Mouse (Mus musculus): ENCODE measurements at regions not wholly inside any gene's neighbourhood (a gene's known extent, or its start where the extent isn't known, plus 50 kb on each side); places are given as distances from the start of the nearest gene placed in this dataset.
"Not testable (repeated sequence)": the region's sequence is repeated elsewhere in the genome, so short reads cannot be mapped to it uniquely, and the experiment has no call there.

DNA sequence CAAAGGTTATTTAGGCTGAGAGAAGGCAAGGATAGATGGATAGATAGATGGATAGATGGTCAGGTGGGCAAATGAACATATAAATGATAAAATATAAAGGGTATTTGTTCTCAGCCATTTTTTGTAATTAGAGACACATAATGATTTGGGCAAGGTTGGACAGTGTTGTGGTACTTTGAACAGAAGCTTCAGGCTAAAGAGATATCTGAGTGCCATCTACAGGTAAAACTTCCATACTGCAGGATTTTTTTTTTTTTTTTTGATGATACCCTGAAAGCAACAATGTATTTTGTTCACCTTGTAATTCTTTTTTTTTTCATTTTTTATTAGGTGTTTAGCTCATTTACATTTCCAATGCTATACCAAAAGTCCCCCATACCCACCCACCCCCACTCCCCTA lies 110.1 kb upstream of the Trabd2b start:
- DNase-seq (ENCODE audit: low spot score): no peak

DNA sequence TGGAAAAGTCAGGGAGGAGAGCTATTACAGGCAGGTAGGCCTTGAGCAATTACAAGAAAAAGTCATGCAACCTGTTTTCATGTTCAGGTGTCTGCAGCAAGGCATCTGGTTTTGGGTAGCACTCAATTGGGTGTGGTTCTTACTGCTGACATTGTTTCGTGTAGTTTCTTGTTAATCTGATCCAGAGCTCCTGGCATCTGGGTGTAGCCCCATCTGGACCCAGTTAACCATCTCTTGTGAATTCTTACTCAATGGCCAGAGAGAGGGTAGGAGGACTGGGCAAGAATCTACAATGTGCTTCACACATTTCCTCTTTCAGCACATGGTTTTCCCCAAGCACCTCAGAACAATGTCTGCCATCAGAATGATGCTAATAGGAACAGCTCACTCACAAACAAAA lies 108.0 kb upstream of the Trabd2b start:
- DNase-seq (ENCODE audit: low spot score): not testable (repeated sequence)

DNA sequence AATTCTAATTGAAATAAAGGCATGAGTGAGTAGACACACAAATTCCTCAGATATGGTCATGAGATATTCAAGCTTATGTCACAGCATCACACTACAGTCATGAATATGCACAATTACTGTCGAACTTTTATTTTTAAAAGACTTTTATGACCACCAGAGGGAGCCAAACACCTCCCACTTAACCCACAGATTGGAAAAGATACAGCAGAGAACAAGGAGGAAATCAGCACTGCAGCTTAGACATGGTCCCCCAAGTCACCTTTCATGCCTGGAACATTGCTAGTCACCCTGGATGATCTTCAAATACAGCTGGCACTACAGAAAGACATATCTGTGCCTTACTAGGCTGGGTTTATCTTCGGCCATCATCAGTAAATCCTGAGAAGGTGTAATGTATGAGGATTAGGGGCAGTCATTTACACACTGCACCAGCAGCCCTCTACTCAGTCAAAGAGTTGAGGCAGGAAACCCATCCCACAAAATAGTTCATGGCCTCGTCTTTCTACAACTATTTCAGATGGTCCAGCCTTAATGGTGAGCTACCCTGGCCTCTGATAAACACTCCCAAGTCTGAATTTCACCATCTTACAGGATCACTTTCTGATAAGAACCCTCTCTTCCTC lies 106.0 kb upstream of the Trabd2b start:
- DNase-seq (ENCODE audit: low spot score): no peak

DNA sequence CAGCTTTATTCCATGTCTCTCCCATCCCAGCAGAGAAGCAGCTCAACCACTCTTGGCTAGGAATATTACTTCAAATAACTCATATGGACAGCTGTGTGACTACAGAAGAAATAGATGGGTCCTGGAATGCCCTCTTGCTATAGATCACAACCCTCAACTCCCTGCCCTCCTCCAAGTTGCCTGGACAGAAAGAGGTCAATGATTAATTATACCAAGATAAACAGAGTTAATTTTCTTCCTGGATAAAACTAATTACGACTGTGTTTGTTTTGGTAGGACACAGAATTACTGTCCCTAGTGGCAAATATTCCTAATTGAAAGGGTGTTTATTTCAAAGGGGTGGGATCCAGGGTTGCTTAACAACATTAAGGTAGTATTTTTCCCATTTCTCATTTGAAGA lies 101.9 kb upstream of the Trabd2b start:
- DNase-seq (ENCODE audit: low spot score): no peak

DNA sequence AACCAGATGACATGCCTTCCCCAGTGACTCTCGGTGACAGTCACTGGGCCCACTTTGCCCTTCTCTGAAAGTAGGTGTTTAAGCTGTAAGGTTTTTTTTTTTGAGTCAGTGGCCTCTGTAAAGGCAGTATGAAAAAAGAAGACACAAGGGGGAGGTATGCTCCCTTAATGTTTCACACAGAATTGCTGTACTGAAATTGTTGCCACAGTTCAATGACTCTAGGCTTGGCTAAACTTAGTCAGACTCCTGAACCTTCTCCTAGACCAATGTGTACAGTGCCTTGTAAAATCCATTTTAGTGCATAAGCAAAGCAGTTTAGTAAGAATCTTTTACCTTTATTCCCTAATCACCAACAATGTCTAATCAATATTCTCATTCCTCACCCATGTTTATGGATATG lies 99.0 kb upstream of the Trabd2b start:
- DNase-seq (ENCODE audit: low spot score): no peak

DNA sequence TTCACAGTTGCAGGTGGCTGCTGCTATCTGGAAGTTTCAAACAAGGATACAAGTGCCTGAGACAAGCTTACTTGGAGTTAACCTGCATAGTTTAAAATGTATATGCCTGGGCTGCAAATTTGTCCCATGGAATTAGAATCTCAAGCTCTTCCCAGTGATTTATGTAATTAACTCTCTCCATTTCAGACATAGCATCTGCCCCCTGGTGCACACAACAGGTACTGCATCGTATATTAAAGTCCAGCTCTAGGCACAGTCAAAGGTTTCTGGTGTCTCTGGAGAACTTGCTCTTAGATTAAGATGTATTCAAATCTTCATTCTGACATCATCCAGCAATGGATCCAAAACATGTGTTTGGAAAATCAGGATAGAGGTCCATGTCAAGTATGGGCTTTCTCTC lies 98.0 kb upstream of the Trabd2b start:
- peak; percentile 28 for DNase-seq (ENCODE audit: low spot score)

DNA sequence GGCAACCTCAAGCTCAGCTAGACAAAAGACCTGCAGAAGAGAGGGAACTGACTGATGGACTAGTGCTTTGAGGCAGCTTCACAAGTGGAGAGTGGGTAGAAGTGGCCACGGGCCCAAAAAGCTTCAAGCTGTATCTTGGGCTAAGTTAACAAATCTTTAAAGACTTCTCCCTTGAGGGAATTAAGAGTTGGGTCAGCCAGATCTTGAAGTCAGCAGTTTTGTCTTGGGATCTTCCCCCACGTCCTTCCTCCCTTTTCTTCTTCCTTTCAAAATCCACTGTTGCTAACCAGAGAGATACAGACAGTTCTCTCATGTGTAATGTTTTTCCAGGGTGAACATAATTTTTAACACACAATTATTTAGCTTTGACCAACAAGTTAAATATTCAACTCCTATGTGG lies 91.5 kb upstream of the Trabd2b start:
- no peak for DNase-seq (ENCODE audit: low spot score)

DNA sequence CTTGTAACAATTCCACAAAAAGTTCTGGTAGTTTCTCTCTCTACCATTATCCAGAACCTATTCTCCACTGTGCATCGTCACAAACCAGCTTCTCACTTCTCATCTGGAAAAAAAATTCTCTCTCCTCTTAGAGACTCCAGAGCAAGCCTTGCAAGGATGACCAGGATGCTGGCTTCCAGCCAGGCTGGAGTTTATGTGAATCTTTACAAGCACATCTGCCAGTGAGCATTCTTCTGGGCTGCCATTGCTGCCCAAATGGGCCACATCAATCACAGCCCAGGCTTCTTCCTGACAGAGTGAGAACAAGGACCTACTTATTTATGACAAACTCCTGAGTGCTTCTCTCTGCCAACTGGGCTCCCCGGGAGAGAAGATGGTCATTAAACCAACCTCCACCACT lies 91.0 kb upstream of the Trabd2b start:
- no peak for DNase-seq (ENCODE audit: low spot score)

DNA sequence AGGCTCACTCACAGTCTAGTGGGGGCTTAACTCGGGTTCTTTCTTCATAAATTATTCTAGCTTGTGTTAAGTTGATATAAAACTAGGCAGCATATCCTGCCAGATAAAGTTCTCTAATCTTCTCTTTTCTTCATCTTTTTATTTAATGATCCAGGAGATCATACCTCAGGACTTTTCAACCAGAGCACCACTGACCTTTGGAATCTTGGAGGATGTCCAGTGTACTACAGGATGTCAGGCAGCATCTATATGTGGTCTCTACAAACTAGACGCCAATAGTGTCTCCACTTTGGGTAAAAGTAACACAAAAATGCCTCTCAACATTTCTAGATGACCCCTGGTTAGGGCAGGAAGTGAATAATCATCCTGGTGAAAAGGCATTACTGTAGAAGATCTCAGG lies 89.4 kb upstream of the Trabd2b start:
- DNase-seq (ENCODE audit: low spot score): no peak

DNA sequence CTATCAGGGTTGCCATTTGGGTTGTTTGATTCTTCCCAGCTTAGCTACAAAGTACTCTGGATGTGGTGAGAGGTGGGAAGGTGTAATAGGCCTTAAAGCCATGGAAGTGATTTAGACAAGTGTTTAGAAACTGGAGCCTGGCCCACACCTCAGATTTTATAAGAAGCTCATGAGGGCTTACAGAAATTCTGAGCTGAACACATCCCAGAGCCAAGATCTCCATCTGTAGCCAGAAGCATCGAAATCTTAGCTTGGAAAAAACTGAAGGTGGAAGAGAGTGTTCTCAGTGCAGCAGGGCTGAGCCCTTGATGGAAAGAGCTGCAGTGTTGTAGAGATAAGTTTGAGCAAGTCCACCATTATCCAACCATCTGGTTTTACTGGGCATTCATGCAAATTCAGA lies 86.4 kb upstream of the Trabd2b start:
- no peak for DNase-seq (ENCODE audit: low spot score)

DNA sequence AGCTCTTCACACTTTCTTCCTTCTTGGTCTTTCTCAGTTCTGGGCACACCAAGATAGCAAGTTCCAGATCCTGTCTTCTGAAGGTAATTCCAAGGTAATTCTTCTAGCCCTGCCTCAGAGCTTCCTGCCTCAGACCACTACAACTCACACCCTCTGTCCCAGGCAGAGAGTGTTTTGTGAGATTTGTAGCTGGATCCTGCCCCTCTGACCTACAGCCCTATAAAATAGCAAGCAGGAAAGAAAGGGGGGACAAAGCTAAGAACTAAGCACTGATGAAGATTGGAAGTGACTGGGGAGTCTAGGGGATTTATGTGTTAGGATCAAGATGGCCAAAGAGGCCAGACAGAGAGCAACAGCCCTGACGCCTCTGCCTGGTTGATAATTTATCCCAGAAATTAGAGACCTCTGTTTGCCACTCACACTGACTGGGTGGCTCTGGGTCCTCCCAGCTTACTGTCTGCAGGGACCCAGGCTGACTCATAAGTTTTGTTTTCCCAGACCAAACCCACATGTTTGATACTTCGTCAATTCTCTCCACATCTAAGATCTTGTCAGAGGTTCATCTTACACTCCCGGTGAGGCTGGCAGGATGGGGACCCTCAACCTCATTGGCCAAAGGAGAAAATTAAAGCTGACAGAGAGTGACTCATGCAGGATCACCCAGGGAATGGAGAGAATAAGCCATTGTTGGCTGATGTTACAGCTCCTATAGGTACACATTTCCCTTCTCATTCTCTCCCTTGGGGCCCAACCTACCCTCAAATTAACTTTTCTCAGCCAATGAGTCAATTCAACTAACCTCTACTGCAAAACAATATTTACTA lies 84.8 kb upstream of the Trabd2b start:
- no peak for DNase-seq (ENCODE audit: low spot score)

DNA sequence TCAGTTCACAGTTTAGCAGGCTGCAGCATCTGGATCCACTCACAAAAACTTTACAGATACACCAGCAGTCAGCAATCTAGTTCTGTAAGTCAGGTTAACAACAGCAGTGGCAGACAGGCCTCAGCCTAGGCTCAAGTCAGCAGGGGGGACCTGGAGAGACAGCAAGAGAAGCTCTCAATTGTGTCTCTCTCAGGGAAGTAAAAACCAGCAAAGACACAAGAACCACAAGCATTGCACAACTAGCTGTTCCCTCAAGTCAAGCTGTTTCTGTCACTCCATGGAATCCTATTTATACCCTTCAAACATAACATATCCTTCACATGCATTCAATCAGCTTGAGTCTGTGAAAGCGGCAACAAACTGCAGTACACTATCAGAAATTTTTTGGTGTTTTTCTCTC lies 76.5 kb upstream of the Trabd2b start:
- no peak for DNase-seq (ENCODE audit: low spot score)

DNA sequence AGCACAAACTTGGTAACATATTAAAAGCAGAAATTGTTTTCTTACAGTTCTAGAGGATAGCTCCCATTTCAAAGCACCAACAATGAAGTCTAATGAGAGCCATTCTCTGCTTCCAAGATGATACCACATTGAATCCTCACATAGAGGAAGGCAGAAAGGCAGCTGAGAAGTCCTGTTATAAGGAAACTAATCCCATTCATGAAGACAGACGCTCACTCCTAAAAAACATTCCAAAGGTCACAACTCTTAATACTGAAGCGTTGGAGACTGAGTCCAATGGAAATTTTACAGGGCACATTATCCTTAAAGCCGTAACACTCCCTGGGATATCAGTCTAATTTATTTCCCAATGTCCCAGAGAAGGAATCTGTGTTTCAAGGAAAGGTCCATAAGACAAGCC lies 75.4 kb upstream of the Trabd2b start:
- DNase-seq (ENCODE audit: low spot score): no peak

DNA sequence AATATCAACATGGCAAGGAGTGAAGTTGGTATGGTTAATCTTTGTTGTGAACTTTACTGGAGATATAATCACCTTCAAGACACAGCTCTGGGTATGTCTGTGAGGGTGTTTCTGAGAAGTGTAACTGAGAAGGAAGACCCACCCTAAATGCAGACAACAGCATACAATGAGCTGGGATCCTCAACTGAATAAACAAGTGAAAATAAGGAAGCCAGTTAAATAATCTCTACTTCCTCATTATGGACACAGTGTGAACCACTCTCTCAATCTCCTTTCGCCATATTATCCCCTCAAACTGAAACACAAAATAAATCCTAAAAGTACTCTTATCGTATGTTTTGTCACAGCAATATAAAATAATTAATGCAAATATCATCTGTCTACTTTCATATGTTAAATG lies 71.7 kb upstream of the Trabd2b start:
- no peak for DNase-seq (ENCODE audit: low spot score)

DNA sequence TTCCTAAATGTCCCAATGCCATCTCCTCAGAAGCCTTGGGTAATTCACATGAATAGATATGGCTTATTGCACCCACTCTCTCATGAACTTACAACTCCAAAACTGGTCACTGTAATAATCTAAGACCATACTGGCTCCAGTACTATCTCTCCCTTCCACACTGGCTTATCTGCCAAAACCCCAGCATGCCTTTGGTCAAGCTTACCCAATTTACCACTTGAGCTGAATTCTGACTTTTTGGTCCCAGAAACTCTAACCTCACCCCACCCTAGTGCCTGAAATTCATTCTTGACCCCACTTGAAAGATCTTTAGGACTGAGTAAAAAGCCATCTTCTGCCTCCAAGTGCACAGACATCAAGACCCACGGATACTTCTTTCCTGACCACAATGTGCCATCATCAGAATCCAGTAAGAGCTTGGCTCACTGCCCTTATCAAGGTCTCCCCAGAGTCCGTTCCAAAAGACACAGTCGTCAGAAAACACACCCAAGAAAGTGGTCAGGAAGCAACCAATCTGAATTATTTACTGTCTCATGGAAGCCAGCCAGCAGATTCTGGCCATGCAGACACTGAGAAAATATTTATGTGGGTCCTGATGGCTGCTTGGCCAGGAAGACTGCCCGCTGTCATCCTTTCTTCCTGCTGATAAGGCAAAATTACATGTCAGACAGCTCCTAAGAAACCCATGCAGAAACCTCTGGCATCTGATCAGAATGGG lies 70.3 kb upstream of the Trabd2b start:
- no peak for DNase-seq (ENCODE audit: low spot score)

DNA sequence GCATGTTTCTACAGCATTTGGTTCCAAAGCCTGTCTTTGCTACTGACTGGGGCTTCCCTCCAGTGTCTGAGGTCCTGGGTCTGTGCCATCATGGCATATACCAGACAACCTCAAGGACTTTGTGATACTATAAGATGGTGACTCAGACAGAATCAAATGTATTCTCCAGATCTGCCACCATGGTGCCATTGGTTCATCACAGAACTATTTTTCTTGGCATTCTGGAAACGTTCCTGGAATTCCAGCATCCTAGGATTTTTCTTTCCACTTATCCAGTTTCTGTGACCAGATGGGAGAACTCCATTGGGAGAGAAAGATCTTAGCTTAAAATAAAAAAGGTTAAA lies 69.8 kb upstream of the Trabd2b start:
- no peak for DNase-seq (ENCODE audit: low spot score)

DNA sequence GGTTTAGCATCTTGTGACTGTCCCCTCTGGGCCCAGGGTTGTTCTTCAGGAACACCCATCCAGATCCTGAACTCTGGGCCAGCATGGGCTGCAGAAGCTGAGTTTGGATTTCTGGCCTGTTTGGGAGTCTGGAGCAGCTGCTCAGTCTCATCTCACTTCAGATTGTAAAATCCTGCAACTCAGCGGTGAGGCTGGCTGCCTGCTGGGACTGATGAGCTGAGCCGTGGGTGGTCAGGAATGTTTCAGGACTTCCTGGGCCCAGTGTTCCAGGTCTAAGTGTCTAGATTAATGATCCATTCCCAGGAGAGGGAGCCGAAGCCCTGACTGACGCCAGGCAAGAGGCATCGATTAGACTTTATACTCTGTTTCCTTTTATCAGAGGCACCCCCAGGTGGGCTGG lies 66.7 kb upstream of the Trabd2b start:
- DNase-seq (ENCODE audit: low spot score): no peak

DNA sequence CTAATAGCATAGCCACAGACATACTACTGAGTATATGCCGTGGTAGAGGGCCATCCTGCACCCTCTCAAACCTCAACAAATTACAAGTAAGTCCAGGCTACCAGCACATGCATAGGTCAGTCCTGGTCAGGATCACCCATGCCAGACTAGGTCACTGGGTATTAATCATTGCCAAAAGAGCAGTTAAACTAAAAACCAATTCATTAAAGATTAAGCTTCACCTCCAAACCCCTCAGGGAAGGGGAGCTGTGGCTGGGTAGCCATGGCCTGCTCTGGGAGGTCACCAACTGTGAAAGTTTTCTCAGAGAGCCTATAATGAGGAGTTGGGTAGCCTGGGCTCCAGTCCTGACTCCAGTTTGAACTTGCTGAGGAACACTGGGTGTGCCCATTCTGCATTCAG lies 61.4 kb upstream of the Trabd2b start:
- DNase-seq (ENCODE audit: low spot score): no peak

DNA sequence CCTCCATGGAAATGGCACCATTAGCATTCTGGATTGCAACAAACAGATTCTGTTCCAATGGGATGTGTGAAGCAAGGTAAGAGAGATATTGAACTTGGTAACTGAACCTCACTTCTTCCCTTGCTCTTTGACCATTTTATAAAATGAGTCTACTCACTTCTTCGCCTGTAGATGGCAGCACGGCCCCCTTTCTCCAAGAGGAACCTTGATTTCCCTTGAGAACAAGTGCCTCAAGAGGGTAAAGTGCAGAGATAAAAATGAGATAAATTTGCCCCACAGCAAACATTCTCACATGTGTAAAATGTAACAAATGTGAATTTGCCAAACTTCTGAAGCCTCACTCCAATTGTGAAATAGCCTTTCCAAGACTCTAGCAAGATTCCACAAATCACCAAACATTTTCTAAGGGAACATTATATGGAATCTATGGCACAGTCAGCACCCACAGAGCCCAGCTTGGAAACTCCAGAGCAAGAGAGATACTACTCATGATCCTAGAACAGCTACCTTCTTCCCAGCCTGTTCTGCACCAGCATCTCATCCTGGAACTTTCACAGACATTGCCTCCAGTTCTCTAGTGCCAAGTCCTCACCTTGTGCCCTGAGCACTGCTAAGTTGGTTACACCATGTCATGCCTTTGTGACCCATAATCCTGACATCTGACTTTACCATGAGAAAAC lies 60.3 kb upstream of the Trabd2b start:
- peak; percentile 41 for DNase-seq (ENCODE audit: low spot score)

DNA sequence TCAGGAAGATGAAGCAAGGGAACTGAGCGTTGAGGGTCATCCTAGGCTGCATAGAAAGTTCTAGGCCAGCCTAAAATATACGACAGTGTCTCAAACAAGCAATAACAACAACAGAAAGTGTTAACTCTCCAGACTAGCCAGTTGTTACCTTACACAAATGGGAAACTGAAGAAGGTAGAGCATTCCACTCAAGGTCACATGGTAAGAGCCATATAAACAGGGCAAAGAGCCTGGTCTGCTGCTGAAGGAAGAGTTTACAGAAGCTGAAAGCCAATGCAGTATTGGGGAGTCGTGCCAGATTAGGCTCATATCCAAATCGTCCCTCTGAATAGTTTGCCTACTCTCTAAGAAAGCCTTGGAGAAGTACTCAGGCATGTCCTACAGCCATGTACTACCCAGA lies 59.6 kb upstream of the Trabd2b start:
- no peak for DNase-seq (ENCODE audit: low spot score)

DNA sequence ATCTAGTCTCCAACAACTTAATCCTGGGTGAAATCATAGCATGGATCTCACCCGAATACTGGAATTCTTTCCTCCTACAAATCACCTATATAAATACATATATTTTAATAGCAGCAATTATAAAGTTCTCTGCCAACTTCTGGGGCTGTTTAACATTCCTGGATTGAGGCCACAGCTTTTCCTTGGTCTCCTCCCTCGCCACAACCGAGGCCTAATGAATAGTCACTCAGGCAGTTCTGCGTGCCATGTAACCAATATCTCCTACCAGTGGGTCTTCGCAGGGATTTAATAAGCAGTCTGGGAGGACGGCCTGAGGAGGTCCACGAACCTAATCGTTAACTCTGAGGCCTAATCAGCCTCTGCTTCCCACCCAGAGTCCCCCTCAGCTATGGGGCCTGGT lies 56.9 kb upstream of the Trabd2b start:
- no peak for DNase-seq (ENCODE audit: low spot score)

DNA sequence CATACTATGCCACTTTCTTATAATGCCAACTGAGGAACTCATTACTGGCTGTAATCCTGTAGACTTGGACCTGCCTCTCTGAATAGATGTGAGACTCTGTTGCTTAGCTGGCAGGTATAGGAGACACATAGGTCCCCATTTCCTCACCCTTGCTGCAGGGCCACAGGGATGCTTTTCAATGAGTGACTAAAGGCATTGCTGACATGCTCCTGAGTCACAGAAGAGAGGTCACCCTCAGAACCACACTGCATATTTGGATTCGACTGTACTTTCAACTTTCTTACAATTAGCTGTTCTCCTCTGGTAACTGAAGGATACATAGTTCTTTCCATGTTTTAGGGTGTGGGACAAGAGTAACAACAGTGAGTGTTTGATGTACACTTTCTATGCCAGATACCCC lies 55.2 kb upstream of the Trabd2b start:
- DNase-seq (ENCODE audit: low spot score): no peak

DNA sequence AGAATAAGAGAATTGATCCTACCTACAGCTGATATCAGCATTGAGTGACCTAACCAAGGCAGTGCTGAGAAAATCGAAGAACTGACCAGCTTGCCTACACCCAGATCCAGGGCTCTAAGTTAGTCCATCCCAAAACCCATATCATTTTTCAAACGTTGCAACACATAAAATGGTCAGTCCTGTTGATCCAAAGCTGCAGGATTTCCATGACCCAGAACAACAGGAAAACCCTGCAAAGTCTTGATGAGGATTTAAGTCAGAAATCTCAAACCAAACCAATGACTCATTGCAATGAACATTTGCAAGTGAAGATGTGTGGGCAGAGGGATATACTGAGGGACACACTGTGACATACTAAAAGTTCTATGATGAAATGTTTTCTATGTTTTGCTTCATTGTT lies 53.5 kb upstream of the Trabd2b start:
- DNase-seq (ENCODE audit: low spot score): no peak
